Mouse (Mus musculus) naive thymus-derived CD4-positive, alpha-beta T cell, adult 2 months (primary cell): ENCODE measurements around the gene Gprc5d.

Experiments
- DNase-seq: peaks from one replicate; pipeline ENCODE4 v3.0.0-alpha.2; 2011; ENCODE audit warnings: low read depth

Gprc5d gene

GRCm38 (mm10) chr6:135135735-135136134, 17.7 kb upstream of the Gprc5d start:
- no peak for DNase-seq

DNA sequence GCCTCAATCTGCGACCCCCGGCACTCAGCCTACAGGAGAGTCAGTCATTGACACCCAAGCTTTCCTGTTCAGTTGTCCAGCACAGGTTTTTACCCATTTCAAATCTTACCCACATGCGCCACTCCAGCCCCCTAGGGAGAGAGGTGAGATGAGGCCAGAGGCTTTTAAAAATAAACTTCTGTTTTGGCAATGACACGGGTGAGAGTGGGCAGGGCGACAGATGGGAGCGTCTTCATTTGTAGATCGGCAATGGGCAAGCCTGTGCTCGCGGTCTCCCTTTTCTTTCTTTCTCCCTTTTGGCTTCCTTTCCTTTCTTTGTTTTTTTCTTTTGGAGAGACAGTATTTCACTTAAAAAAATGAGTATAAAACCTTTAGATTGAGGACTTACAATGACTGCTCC, 15.4 kb upstream of the Gprc5d start:
- DNase-seq, result no peak

DNA sequence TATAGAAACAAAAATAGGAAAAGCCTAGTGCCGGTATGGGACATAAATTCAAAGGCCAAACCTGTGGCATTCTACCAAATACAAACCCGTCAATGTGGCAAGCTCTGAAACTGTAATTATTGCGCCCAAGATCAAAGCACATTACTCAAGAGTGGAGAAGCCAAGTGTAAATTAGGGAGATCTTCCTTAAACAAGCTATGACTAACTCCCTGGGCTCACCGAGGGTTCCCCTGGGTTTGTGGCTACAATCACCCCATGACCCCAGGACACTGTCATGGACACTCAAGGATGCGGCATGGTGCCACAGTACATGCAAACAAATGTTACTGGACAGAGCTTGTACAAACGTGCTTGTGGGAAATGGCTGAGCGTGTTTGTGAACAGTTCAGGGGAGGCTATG, 15.0 kb upstream of the Gprc5d start:
- DNase-seq, result no peak

- no peak for DNase-seq
Measured at GRCm38 (mm10) chr6:135124755-135125380, 6.8 kb upstream of the Gprc5d start.

- DNase-seq, result no peak
Measured at GRCm38 (mm10) chr6:135116479-135116878, 1.6 kb downstream of the Gprc5d start.

- DNase-seq, result no peak
Measured at GRCm38 (mm10) chr6:135113114-135113436, 5.0 kb downstream of the Gprc5d start.

DNA sequence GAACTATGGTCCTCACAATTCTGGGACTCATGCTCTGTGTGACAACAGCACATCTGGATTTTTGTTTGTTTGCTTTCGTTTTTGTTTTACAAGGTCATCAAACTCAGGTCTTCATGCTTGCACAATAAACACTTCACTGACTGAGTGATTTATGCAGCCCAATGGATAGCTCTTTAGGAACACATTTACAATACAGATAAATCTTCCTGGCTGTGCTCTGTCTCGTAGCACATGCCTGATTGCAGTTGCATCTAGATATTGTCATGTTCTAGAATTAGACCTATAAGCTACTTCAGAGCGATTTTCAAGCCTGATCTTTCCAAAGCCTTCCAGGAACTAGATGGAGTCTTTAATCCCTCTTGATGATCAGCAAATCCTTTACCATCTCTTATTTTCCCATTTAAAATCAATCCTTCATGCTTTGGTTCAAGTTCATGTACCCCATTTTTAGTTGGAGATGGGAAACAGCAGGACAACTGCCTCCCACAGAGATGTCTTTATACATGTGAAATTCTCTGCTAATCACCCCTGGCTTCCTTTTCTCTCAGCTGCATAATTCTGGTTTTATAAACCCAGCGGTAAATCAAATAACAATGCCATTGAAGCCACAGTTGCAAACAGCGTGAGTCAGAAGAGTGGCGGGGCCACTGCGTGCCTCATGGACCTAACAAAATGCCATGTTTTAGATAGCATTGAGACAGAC, 5.5 kb downstream of the Gprc5d start:
- DNase-seq, result no peak

DNA sequence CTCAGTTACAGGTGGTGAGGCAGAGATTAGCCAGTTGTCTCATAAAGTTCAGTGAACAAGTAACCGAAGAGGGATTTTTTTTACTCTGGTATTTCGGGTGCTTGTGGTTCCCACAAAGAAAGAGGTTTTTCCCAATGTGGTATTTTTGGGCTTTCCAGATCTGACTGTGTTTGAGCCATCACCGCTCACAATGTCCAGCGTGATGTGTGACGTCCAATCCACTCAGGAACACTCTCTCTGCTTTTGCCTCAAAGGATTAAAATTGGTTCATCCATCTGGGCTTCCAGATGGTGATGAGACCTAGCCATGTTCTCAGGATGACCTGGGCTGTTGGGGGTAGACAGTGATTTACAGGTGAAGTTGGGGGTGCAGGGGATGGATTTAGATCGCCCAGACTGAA, 11.1 kb downstream of the Gprc5d start:
- no peak for DNase-seq

DNA sequence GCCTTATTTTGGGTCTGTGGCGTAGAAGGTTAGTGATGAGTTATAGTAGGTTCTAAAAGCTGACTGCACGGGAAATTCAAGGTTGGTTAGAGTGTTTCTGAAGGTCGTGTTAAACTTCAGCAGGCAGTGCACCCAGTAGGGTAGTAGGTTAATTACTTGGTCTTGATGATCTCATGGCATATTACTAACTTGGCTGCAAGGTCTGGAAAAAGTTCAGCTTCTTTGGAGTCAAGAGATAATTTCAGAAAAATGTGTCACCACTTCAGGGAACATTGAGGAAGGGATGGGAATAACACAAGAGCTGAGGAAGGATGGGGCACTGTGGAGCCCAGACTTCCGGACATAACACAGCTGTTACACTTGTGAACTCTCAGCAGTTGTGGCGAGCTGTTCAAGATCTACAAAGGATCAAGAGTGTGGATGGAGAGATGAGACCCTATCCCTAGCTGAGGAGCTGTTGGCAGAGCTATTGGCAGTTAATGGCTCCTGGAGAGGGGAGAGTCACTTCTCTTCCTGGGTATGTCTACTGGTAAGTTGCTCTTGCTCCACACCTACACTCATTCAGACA, 15.3 kb downstream of the Gprc5d start:
- DNase-seq, result no peak

- no peak for DNase-seq
Measured at GRCm38 (mm10) chr6:135100787-135101472, 17.2 kb downstream of the Gprc5d start.

GRCm38 (mm10) chr6:135092798-135093470, 25.1 kb downstream of the Gprc5d start:
- no peak for DNase-seq

GRCm38 (mm10) chr6:135090661-135091060, 27.4 kb downstream of the Gprc5d start:
- DNase-seq, result no peak

- DNase-seq, result no peak
Measured at GRCm38 (mm10) chr6:135089786-135090185, 28.3 kb downstream of the Gprc5d start.

DNA sequence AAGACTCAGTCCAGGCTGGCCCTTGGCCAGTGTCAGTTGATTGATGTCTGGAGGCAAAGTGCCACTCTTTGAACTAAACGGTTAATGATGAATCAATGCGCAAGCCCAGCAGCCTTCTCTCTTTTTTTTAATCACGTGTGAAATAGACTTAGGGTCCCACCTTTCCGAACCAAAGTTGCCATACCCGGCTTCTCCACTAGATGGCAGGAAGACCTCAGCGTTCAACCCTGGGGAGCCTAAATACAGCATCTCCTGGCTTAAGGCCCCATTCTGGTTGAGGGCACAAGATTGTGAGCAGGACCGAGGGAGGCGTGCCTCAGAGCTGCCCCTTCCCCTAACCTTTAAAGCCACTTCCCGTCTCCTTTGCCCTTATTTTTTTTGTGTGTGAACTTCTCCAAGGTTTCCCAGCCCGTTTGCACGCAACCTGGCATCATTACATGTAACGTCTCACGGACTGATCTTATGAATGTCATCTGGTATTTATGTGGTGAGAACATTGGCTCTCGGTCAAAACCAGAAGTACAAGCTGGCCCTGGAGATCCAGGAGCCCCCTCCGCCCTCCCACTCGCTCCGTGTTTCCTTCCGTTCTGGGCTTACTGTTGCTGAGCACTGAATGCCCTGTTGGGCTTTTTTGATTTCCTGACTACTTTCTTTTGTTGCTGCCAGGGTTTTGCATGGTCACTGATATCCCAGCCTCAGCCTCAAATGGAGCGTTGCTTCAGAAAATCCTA, 30.2 kb downstream of the Gprc5d start:
- DNase-seq, result peak; percentile 78

GRCm38 (mm10) chr6:135085703-135086102, 32.4 kb downstream of the Gprc5d start:
- DNase-seq, result no peak

GRCm38 (mm10) chr6:135083991-135084502, 34.0 kb downstream of the Gprc5d start:
- no peak for DNase-seq

DNA sequence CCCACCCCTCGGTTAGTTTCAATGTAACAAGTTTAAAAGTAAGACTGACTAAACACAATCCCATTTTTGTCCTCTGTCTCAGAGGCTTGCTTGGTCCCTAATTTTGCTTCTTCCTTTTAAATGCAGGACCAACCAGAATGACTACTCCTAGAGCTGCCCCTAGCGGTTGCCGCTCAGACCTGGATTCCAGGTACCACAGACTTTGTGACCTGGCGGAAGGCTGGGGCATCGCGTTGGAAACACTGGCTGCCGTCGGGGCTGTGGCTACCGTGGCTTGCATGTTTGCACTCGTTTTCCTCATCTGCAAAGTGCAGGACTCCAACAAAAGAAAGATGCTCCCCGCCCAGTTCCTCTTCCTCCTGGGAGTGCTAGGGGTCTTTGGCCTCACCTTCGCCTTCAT, 39.7 kb downstream of the Gprc5d start:
- no peak for DNase-seq

- DNase-seq, result no peak
Measured at GRCm38 (mm10) chr6:135076202-135076601, 41.9 kb downstream of the Gprc5d start.

DNA sequence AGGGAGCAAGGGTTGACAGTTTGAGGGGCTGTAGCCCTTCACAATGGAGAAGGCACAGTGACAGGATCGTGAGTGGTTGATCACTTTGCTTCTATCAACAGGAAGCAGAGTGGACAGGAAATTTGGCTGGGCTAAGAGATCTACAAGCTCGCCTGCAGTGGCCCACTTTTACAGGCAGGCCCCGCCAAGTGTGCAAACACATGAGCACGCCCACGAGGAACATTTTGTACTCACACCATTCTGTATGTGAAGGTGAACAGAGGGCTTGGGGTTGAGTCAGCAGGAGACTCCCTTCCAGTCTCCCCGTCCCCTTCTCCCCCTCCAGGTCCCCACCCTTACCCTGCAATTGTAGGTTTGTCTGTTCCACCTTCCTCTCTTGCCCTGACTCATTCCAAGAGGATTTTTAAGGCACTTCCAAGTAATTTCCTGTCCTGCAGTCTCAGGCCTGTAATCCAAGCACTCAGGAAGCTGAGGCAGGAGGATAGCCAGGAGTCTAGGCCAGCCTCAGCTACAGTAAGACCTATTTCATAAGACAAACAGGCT, 43.6 kb downstream of the Gprc5d start:
- DNase-seq, result no peak

DNA sequence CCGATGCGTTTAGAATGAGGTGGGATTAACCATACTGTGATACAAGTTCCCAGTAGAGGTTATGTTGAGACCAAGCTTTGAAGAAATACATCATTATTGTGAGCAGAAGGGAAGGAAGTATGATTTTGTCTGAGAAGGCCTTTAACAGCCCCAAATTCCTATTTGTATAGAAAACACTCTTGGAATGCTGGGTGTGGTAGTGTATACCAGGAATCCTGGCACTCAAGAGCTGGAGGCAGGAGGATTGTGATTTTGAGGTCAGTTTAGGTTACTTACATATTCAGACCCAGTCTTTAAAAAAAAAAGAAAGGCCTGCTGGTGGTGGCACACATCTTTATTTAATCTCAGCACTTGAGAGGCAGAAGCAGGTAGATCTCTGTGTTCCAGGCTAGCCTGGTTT, 47.7 kb downstream of the Gprc5d start:
- DNase-seq, result no peak

DNA sequence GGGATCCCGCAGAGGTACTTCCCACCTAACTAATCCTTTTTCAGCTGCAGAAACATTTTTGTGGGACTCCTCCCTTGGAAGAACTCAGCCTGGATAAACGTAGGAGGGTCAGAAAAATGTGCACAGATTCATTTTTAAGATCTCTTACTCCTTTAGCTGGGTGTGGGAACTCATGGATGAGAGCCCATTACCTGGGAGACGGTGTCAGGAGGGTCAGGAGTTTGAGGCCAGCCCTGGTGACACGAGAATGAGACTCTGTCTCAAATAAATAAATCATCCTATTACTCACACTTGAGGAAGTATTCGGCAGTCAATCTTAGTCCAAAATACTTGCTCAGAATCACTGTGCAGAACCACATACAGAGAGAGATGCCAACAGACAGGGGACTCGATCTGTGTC, 48.2 kb downstream of the Gprc5d start:
- no peak for DNase-seq
